Mouse (Mus musculus) lung, postnatal 0 days (tissue): Measurements from ENCODE around the gene Csrp1. TPM values are rescaled to one million over a fixed set of nuclear protein-coding genes. Genes with fewer than 3 reads are reported as not detected.

ENCODE experiments used
- ATAC-seq: fragments of 200-750 bp; cut with Nextera tagmentation; 2 replicates; pipeline ENCODE4 v1.8.0; 2017; ENCODE audit warnings: moderate library complexity
- DNase-seq: peaks from one replicate; pipeline ENCODE4 v3.0.0-alpha.2; 2016; ENCODE audit warnings: low spot score
- H3K27ac ChIP-seq: fragments of 300-500 bp; sonication (generic); 2 replicates; pipeline ENCODE4 v1.5.1; 2014; ENCODE audit warnings: antibody characterized with exemption, mild to moderate bottlenecking, low read length, mixed read lengths
- H3K27me3 ChIP-seq: fragments of 300-500 bp; sonication (generic); replicated peaks from 2 replicates; pipeline ENCODE4 v1.6.1; 2014; ENCODE audit warnings: low read length, mixed read lengths; ENCODE audit not compliant: insufficient read depth
- H3K36me3 ChIP-seq: fragments of 300-500 bp; sonication (generic); 2 replicates; pipeline ENCODE4 v1.6.1; 2014; ENCODE audit warnings: low read length, mixed read lengths; ENCODE audit not compliant: insufficient read depth
- H3K4me1 ChIP-seq: fragments of 300-500 bp; sonication (generic); 2 replicates; pipeline ENCODE4 v1.6.1; 2014; ENCODE audit warnings: antibody characterized with exemption, low read depth, low read length, mixed read lengths; ENCODE audit not compliant: insufficient read depth
- H3K4me2 ChIP-seq: fragments of 300-500 bp; sonication (generic); replicated peaks from 2 replicates; pipeline ENCODE4 v1.6.1; 2014; ENCODE audit warnings: low read depth, mild to moderate bottlenecking, low read length, moderate library complexity, mixed read lengths
- H3K4me3 ChIP-seq: fragments of 300-500 bp; sonication (generic); 2 replicates; pipeline ENCODE4 v1.5.1; 2014; ENCODE audit warnings: low read depth, low read length
- H3K9ac ChIP-seq: fragments of 300-500 bp; sonication (generic); replicated peaks from 2 replicates; pipeline ENCODE4 v1.6.1; 2014; ENCODE audit warnings: low read depth, mild to moderate bottlenecking
- H3K9me3 ChIP-seq: fragments of 300-500 bp; sonication (generic); 2 replicates; pipeline ENCODE4 v1.6.1; 2016; ENCODE audit warnings: low read length, mixed read lengths
- CTCF ChIP-seq: IDR thresholded peaks from 2 replicates; pipeline ENCODE4 v1.5.1; 2016; ENCODE audit warnings: antibody characterized with exemption, mild to moderate bottlenecking
- EP300 ChIP-seq: IDR thresholded peaks from 2 replicates; pipeline ENCODE4 v1.6.1; 2016; ENCODE audit warnings: antibody characterized with exemption, mild to moderate bottlenecking, control low read depth
- WGBS: fragments of 180-500 bp; shearing (Covaris S2); extraction: QIAGEN DNeasy Blood & Tissue Kit; methylation state at CpG from one replicate; pipeline ENCODE4 v1.1.7; 2014; 5-methylcytosine and 5-hydroxymethylcytosine counted together
- polyA plus RNA-seq: library from polyadenylated mRNA; unstranded; fragments of >200 nt; fragmentation: Nextera tagmentation; extraction: Ambion mirVana; gene quantifications from 2 replicates; pipeline ENCODE4 v1.2.1, GENCODE M21; 2015

Gene Csrp1
- polyA plus RNA-seq, 1 experiment from 2014 or later = 545 TPM

- Histone ChIP-seq H3K4me3 (no peak overlapping the region), H3K4me2 (no peak overlapping the region), H3K27ac (no peak overlapping the region), H3K9me3 (no peaks in the 10 kb centered on the region), H3K27me3 (no peaks in the 10 kb centered on the region), H3K4me1 (peaks cover 4% of the 10 kb centered on the region; the same call in 1 of the 2 replicates), H3K36me3 (no peaks in the 10 kb centered on the region), H3K9ac (no peak overlapping the region)
- 5% methylated on average over 5 of the region's 5 CpGs for WGBS
- ATAC-seq (no peak), DNase-seq (peak; percentile 80)
- TF ChIP-seq CTCF = peak; percentile 96
- no peak for TF ChIP-seq EP300
Observed at GRCm38 (mm10) chr1:135789815-135790214, 70.0 kb downstream of the Csrp1 start.

- Histone ChIP-seq H3K36me3 (no peaks in the 10 kb centered on the region), H3K27me3 (no peaks in the 10 kb centered on the region), H3K9ac (no peak overlapping the region), H3K27ac (no peak overlapping the region), H3K4me2 (no peak overlapping the region), H3K9me3 (no peaks in the 10 kb centered on the region), H3K4me3 (no peak overlapping the region), H3K4me1 (peaks cover 4% of the 10 kb centered on the region; the same call in 1 of the 2 replicates)
- WGBS = 69% methylated on average over 13 of the region's 13 CpGs
- DNase-seq (no peak), ATAC-seq (no peak)
- TF ChIP-seq EP300 (no peak), CTCF (0 out of 2 replicates have a peak, but pooled peaks have one; percentile 2)
Observed at GRCm38 (mm10) chr1:135792143-135792939, 72.5 kb downstream of the Csrp1 start.

GRCm38 (mm10) chr1:135793370-135794215, 73.7 kb downstream of the Csrp1 start:
- no peak for TF ChIP-seq EP300
- no peak for TF ChIP-seq CTCF
- Histone ChIP-seq H3K4me3 (0 out of 2 replicates have a peak overlapping the region, but pooled peaks have one; percentile 1), H3K9me3 (no peaks in the 10 kb centered on the region), H3K27ac (peak overlapping the region; percentile 57), H3K27me3 (no peaks in the 10 kb centered on the region), H3K4me2 (peak overlapping the region; percentile 42), H3K9ac (no peak overlapping the region), H3K4me1 (peaks cover 4% of the 10 kb centered on the region; the same call in 1 of the 2 replicates), H3K36me3 (no peaks in the 10 kb centered on the region)
- WGBS = 11% methylated on average over 23 of the region's 27 CpGs
- ATAC-seq = peak; percentile 67
- DNase-seq = peak; percentile 63

GRCm38 (mm10) chr1:135794216-135795134, 74.6 kb downstream of the Csrp1 start:
- no peaks in the 10 kb centered on the region for H3K36me3 ChIP-seq
- WGBS = 16% methylated on average over 20 of the region's 20 CpGs
- peak; percentile 64 for DNase-seq
- no peak overlapping the region for H3K4me3 ChIP-seq
- H3K27ac ChIP-seq = peak overlapping the region; percentile 78
- peak overlapping the region; percentile 42 for H3K4me2 ChIP-seq
- H3K27me3 ChIP-seq = no peaks in the 10 kb centered on the region
- peak; percentile 72 for ATAC-seq
- no peak overlapping the region for H3K9ac ChIP-seq
- TF ChIP-seq CTCF = no peak
- peak; percentile 17; the same call in 1 of the 2 replicates for TF ChIP-seq EP300
- H3K9me3 ChIP-seq = no peaks in the 10 kb centered on the region
- H3K4me1 ChIP-seq = peaks cover 4% of the 10 kb centered on the region; the same call in 1 of the 2 replicates

GRCm38 (mm10) chr1:135798492-135798891, 78.6 kb downstream of the Csrp1 start:
- DNase-seq = no peak
- Histone ChIP-seq H3K4me3 (no peak overlapping the region), H3K36me3 (no peaks in the 10 kb centered on the region), H3K27me3 (no peaks in the 10 kb centered on the region), H3K27ac (no peak overlapping the region), H3K4me2 (no peak overlapping the region), H3K4me1 (peaks cover 1% of the 10 kb centered on the region), H3K9ac (no peak overlapping the region), H3K9me3 (no peaks in the 10 kb centered on the region)
- WGBS = 70% methylated on average over 1 of the region's 1 CpGs
- no peak for ATAC-seq
- no peak for TF ChIP-seq CTCF
- TF ChIP-seq EP300 = no peak
